Mouse (Mus musculus): ENCODE measurements at regions not wholly inside any gene's neighbourhood (a gene's known extent, or its start where the extent isn't known, plus 50 kb on each side); places are given as distances from the start of the nearest gene placed in this dataset.
A peak's percentile ranks its signal among the peaks of the same experiment; 100 is the strongest.
"Not testable (repeated sequence)": the region's sequence is repeated elsewhere in the genome, so short reads cannot be mapped to it uniquely, and the experiment has no call there.

- peak; percentile 82 for DNase-seq
These were observed 122.5 kb upstream of the Dapk1 start for GRCm38 (mm10) chr13:60479043-60479861.

DNA sequence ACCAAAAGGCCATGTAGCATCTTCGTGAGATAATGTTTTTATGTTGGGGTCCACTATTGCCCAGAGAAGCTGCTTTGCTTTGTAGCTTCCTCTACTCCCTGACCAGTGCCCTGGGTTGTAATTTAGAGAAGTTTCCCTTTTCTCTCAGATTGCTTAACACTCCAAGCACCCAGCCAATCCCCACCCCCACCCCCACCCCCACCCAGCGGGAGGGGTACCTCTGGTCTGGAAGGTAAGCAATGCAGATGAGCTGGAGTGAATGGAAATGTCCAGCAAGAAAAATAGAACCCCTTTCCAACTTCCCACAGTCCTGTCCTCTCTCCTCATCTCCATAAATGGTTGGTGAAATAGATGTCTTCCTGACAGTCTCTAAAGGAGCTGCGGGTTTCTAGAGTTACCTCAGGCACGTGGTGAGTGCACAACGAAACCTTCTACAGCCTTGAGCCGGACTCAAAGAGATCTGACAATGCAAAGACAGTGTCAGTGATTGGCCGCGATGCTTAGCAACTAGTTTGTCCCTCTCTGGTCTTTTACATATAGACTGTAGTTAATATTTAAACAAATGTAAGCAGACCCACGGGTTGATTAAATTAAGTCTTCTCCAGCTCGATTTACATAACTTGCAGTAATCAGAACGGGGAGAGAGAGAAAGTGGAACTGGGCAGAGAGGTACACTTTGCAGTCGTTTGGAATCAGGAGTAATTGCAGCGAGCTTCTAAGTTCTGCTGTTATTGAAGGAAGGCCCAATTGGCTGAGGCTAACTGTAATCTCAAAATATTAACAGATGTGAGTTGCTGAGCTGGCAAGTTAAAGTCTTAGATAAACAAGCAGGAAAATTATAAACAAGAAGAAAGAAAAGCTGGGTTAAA is 121.7 kb upstream of the Dapk1 start:
- peak; percentile 43 for DNase-seq

GRCm38 (mm10) chr13:60480731-60481431 is 120.9 kb upstream of the Dapk1 start:
- peak; percentile 62 for DNase-seq

DNA sequence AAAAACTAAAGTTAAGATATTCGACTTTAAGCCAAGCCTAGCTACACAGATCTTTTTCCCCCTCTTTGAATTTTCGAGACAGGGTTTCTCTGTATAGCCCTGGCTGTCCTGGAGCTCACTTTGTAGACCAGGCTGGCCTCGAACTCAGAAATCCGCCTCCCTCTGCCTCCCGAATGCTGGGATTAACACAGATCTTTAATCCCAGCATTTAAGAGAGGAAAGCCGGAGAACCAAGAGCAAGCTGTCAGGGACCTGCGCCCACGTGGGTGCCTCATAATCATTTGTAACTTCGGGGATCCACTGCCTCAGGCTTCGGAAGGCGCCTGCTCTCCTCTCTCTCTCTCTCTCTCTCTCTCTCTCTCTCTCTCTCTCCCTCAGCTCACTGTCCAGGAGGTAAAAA is 120.3 kb upstream of the Dapk1 start:
- not testable (repeated sequence) for DNase-seq

- no peak for DNase-seq
These were observed 119.8 kb upstream of the Dapk1 start for GRCm38 (mm10) chr13:60481946-60482345.

DNA sequence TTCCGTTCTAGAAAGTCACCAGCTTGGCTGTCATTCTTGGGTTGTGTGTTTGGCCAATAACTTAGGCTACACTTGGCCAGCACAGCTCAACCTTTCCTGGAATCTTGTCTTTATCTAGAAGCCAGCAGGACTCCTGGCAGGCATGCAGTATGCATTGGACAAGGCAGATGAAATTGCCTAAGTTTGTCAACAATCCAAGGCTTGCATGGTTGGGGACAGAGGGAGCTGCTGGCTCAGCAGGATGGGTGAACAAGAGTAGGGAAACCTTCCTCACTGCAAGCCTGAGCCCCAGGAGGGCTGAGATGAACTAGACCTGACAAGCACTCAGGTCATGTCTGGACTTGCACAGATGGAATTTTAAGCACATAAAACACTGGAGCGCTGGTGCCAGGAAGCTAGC is 115.6 kb upstream of the Dapk1 start:
- DNase-seq: peak; percentile 45

GRCm38 (mm10) chr13:60486871-60487270 is 114.9 kb upstream of the Dapk1 start:
- no peak for DNase-seq

GRCm38 (mm10) chr13:60488131-60488883 is 113.4 kb upstream of the Dapk1 start:
- DNase-seq: peak; percentile 65

DNA sequence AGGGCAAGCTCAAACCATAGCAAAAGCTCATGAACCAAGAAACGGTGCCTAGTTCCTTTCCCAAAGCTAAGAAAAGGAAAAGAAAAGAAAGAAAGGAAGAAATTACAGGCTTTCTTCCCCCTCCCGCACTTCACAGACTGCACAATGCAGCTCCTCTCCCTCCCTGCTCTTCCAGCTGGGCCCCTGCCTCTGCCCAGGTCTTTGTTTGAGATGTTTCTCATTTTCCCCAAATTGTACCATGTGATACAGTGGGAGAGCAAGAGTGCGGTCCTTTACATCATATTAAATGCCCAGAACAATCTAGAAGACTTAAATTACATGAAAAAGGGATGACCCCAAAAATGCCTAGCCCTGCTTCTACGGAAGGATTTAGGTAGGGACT is 112.9 kb upstream of the Dapk1 start:
- DNase-seq: no peak

GRCm38 (mm10) chr13:60491948-60492464 is 109.7 kb upstream of the Dapk1 start:
- no peak for DNase-seq

DNA sequence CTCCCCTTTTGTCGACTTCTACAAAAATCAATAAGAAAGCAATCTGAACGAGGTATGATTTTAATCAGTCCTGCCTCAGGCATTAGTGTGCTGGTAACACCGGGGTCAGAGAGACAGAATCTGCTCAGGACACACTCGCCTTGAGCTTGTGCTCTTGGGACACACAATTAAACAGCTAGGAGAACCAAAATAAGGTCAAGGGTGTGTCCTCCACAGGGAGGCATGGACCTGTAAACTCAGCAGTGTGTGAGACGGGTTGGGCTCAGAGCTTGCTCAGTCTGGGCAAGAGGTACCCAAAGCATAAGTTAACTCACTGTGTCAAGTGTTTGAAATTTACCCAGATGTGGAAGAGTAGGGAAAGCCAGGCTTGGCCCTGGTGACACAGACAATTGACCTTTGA is 107.9 kb upstream of the Dapk1 start:
- DNase-seq: no peak

DNA sequence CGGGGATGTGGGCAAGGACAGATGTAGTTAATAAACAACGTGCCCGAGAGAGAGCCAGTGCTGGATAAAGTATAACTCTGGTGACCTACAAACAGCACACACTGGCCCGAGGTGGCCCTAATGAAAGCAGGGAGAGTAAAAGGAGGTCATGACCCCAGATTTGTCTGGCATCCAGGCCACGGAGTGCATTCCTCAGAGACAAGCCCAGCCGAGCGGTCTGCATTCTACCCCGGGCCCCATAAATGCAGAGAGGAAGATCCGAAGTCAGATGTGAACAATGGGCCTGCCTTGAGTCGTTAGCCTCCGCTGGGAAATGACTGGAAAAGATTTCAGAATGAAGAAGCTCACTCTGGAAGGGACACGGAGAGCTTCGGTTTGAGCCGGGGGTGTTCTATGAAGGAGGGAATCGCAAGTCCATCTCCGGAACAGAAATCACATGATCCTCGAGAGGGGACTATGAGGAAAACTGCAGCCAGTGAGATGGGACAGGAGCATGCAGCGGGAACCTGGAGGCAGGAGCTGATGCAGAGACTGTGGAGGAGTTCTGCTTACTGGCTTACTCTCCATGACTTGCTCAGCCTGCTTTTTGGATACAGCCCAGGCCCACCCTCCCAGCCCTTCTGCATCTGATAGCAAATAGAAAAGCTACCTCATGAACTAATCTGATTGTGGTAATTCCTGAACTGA is 103.9 kb upstream of the Dapk1 start:
- peak; percentile 79 for DNase-seq

- no peak for DNase-seq
These were observed 97.6 kb upstream of the Dapk1 start for GRCm38 (mm10) chr13:60504196-60504595.

DNA sequence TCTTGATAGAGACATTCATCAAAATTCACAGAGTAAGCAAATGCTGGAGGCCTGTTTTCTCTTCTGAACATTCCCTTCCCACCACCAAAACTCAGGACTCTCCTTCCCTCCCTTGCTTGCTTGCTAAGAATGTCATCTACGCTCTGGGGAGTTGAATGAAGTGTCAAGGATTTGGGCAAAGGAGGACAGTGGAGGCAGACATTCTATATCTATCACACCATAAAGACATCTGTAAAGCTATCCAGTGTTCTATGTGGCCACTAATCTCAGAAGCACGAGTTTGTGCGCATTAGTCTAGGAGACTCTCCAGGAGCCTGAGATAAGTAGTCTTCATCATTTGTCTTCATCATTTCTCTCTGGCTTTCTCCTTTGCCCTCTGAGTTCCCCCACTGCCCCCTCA is 94.1 kb upstream of the Dapk1 start:
- no peak for DNase-seq

DNA sequence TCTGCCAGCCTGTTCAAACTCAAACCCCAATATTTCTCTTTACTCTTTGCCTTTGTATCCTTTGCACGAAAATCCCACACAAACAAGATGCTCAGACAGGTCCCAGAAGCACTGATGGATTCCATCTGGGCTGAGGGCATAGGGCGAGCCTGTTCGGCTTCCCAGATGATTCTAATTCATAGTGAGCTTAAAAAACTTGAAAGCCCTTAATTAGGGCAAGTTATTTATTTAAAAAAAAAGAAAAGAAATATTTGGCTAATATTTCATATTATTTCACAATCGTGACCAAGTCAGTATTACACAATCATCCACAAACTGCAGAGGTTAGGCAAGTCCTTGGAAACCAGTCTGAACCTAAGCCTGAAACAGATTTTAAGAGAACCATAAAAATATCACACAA is 93.7 kb upstream of the Dapk1 start:
- DNase-seq: peak; percentile 72

GRCm38 (mm10) chr13:60508856-60509255 is 92.9 kb upstream of the Dapk1 start:
- no peak for DNase-seq

DNA sequence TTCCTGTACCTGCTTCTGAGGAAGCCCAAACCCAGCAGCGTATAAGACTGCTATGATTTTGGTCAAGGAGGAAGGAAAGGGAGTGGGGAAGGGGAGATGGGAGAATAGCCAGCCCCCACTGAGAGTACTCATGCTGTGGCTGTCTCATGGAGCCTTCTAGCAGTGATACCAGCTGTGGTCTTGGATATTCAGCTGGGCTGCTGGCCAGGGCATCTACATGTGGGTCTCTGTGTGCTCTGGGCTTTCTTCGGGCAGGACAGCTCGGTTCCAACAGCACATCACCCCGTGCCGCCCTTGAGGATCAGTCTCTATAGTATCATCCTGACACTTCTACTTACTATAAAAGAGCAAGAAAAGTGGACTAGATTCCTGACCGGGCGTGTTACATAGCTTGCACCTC is 90.6 kb upstream of the Dapk1 start:
- no peak for DNase-seq

DNA sequence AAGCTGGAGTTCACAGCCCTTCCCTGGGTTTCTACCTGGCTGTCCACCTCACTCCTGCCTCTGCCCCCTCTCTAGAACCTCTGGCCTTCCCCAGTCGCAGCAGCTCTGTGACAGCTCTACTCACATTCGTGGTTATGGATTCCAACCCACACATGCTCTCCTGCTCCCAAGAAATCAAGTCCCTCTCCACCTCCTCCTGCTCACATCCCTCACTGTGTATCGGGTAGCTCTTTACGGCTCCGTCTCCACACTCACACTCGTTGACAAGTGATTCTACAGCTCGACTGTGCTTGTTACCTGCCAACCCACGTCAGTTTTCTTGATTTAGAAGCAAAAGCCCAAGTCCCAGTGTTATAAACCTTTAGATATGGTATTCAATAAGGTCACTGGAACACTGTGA is 90.1 kb upstream of the Dapk1 start:
- no peak for DNase-seq

DNA sequence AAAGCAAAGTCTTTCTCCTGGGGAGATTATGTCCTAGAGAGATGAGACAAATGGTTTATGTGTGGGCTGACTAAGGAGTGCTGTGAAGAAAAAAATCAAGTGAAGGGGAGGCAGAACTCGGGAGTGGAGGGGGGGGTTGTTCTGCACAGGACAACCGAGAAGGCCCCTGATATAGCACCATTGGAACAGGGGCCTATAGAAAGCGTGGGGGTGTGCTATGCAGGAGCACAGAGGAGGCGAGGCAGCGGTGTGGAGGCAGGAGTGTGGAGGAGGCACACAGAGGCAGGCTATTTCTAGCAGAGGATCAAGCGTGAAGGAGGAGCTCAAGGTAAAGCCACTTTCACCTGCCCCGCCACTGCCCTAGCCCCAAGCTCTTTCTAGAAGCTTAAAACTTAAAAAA is 88.0 kb upstream of the Dapk1 start:
- no peak for DNase-seq

GRCm38 (mm10) chr13:60514806-60515205 is 86.9 kb upstream of the Dapk1 start:
- DNase-seq: no peak

- DNase-seq: no peak
These were observed 83.7 kb upstream of the Dapk1 start for GRCm38 (mm10) chr13:60518010-60518409.

- DNase-seq: no peak
These were observed 82.0 kb upstream of the Dapk1 start for GRCm38 (mm10) chr13:60519708-60520107.

Measured in kidney, postnatal 10 days (tissue).